Mouse (Mus musculus) lung, embryonic 16.5 days (tissue): ENCODE measurements around the gene Ldoc1. TPM values are rescaled to one million over a fixed set of nuclear protein-coding genes. Genes with fewer than 3 reads are reported as not detected.
A peak's percentile ranks its signal among the peaks of the same experiment; 100 is the strongest.

Experiments
- ATAC-seq: fragments of 200-750 bp; cut with Nextera tagmentation; 2 replicates; pipeline ENCODE4 v1.8.0; 2017; ENCODE audit warnings: low read depth, mild to moderate bottlenecking, moderate library complexity
- H3K27ac ChIP-seq: fragments of 300-500 bp; sonication (generic); 2 replicates; pipeline ENCODE4 v1.5.1; 2014; ENCODE audit warnings: mild to moderate bottlenecking, control low read depth, low read length
- H3K27me3 ChIP-seq: fragments of 300-500 bp; sonication (generic); 2 replicates; pipeline ENCODE4 v1.6.1; 2014; ENCODE audit warnings: low read depth, low read length, mixed read lengths; ENCODE audit not compliant: control insufficient read depth, insufficient read depth
- H3K36me3 ChIP-seq: fragments of 300-500 bp; sonication (generic); 2 replicates; pipeline ENCODE4 v1.6.1; 2014; ENCODE audit warnings: low read length; ENCODE audit not compliant: control insufficient read depth, insufficient read depth
- H3K4me1 ChIP-seq: fragments of 300-500 bp; sonication (generic); replicated peaks from 2 replicates; pipeline ENCODE4 v1.6.1; 2014; ENCODE audit warnings: low read length, mixed read lengths; ENCODE audit not compliant: control insufficient read depth, insufficient read depth
- H3K4me2 ChIP-seq: fragments of 300-500 bp; sonication (generic); 2 replicates; pipeline ENCODE4 v1.6.1; 2014; ENCODE audit warnings: low read depth, low read length, control low read depth
- H3K4me3 ChIP-seq: fragments of 300-500 bp; sonication (generic); 2 replicates; pipeline ENCODE4 v1.5.1; 2014; ENCODE audit warnings: mild to moderate bottlenecking, low read length, control low read depth
- H3K9ac ChIP-seq: fragments of 300-500 bp; sonication (generic); 2 replicates; pipeline ENCODE4 v1.6.1; 2014; ENCODE audit warnings: low read length, control low read depth
- H3K9me3 ChIP-seq: fragments of 300-500 bp; sonication (generic); 2 replicates; pipeline ENCODE4 v1.6.1; 2016; ENCODE audit warnings: low read length; ENCODE audit not compliant: control insufficient read depth
- WGBS: fragments of 180-500 bp; shearing (Covaris S2); extraction: QIAGEN DNeasy Blood & Tissue Kit; methylation state at CpG from one replicate; pipeline ENCODE4 v1.1.7; 2014; 5-methylcytosine and 5-hydroxymethylcytosine counted together
- polyA plus RNA-seq: library from polyadenylated mRNA; unstranded; fragments of >200 nt; fragmentation: Nextera tagmentation; extraction: Ambion mirVana; gene quantifications from 2 replicates; pipeline ENCODE4 v1.2.1, GENCODE M21; 2015

Gene Ldoc1
- polyA plus RNA-seq = 0.14 and 0.16 TPM in 2 replicates

GRCm38 (mm10) chrX:61709302-61710033 lies at the start of gene Ldoc1:
Gene Ldoc1, plus strand, starts transcription at chrX:61709497.
- Histone ChIP-seq H3K9ac (no peak within 1 kb of the TSS), H3K27ac (no peak within 1 kb of the TSS), H3K4me3 (peak within 1 kb of the TSS; percentile 26), H3K9me3 (no peaks in the 10 kb centered on the region), H3K4me2 (peak within 1 kb of the TSS; percentile 48), H3K27me3 (no peaks in the 10 kb centered on the region), H3K36me3 (no peaks in the 10 kb centered on the region), H3K4me1 (no peaks in the 10 kb centered on the region)
- 25% methylated on average over 34 of the region's 34 CpGs for WGBS
- 0 out of 2 replicates have a peak, but pooled peaks have one; percentile 36 for ATAC-seq

GRCm38 (mm10) chrX:61710131-61710530 lies 834 bp downstream of the Ldoc1 start:
- no peak for ATAC-seq
- H3K4me1 ChIP-seq = no peaks in the 10 kb centered on the region
- no peaks in the 10 kb centered on the region for H3K36me3 ChIP-seq
- H3K27ac ChIP-seq = no peak overlapping the region
- no peaks in the 10 kb centered on the region for H3K27me3 ChIP-seq
- WGBS = 70% methylated on average over 7 of the region's 7 CpGs
- no peak overlapping the region for H3K4me3 ChIP-seq
- no peak overlapping the region for H3K4me2 ChIP-seq
- H3K9ac ChIP-seq = no peak overlapping the region
- H3K9me3 ChIP-seq = no peaks in the 10 kb centered on the region

GRCm38 (mm10) chrX:61722281-61723028 lies 13.2 kb downstream of the Ldoc1 start:
- Histone ChIP-seq H3K4me2 (peak overlapping the region; percentile 40), H3K4me1 (no peaks in the 10 kb centered on the region), H3K4me3 (peak overlapping the region; percentile 19), H3K9ac (no peak overlapping the region), H3K36me3 (no peaks in the 10 kb centered on the region), H3K27ac (no peak overlapping the region), H3K9me3 (no peaks in the 10 kb centered on the region), H3K27me3 (no peaks in the 10 kb centered on the region)
- ATAC-seq = peak; percentile 67
- 23% methylated on average over 12 of the region's 12 CpGs for WGBS

GRCm38 (mm10) chrX:61723029-61723980 lies 14.0 kb downstream of the Ldoc1 start:
- H3K36me3 ChIP-seq = no peaks in the 10 kb centered on the region
- no peaks in the 10 kb centered on the region for H3K4me1 ChIP-seq
- H3K27ac ChIP-seq = no peak overlapping the region
- no peaks in the 10 kb centered on the region for H3K9me3 ChIP-seq
- peak overlapping the region; percentile 40 for H3K4me2 ChIP-seq
- peak overlapping the region; percentile 19 for H3K4me3 ChIP-seq
- H3K9ac ChIP-seq = no peak overlapping the region
- 34% methylated on average over 9 of the region's 9 CpGs for WGBS
- ATAC-seq = 0 out of 2 replicates have a peak, but pooled peaks have one; percentile 12
- H3K27me3 ChIP-seq = no peaks in the 10 kb centered on the region

GRCm38 (mm10) chrX:61727516-61728310 lies 18.4 kb downstream of the Ldoc1 start:
- H3K4me2 ChIP-seq = no peak overlapping the region
- no peak overlapping the region for H3K4me3 ChIP-seq
- H3K9ac ChIP-seq = no peak overlapping the region
- whole genome bisulfite sequencing = 51% methylated on average over 2 of the region's 2 CpGs
- no peak overlapping the region for H3K27ac ChIP-seq
- ATAC-seq = no peak
- no peaks in the 10 kb centered on the region for H3K36me3 ChIP-seq
- no peaks in the 10 kb centered on the region for H3K27me3 ChIP-seq
- no peaks in the 10 kb centered on the region for H3K4me1 ChIP-seq
- H3K9me3 ChIP-seq = no peaks in the 10 kb centered on the region
